Mouse (Mus musculus) bone marrow macrophage, adult 2 months (primary cell): Measurements from ENCODE around the gene Cdh22. TPM values are rescaled to one million over a fixed set of nuclear protein-coding genes. Genes with fewer than 3 reads are reported as not detected.

ENCODE experiments used
- H3K27ac ChIP-seq: 2 replicates; pipeline ENCODE4 v1.5.1; 2012; ENCODE audit warnings: low read depth, low read length; ENCODE audit not compliant: insufficient read depth
- H3K4me1 ChIP-seq: 2 replicates; pipeline ENCODE4 v1.6.1; 2012; ENCODE audit warnings: low read length; ENCODE audit not compliant: control insufficient read depth, insufficient read depth
- H3K4me3 ChIP-seq: 2 replicates; pipeline ENCODE4 v1.5.1; 2012; ENCODE audit warnings: mild to moderate bottlenecking, low read length, moderate library complexity; ENCODE audit not compliant: insufficient read depth
- CTCF ChIP-seq: IDR thresholded peaks from 2 replicates; pipeline ENCODE4 v1.5.1; 2012; ENCODE audit warnings: low read depth, mild to moderate bottlenecking, low read length, moderate library complexity
- POLR2A ChIP-seq: IDR thresholded peaks from 2 replicates; pipeline ENCODE4 v1.6.1; 2012; ENCODE audit warnings: mild to moderate bottlenecking, low read depth, low read length, borderline replicate concordance
- polyA plus RNA-seq: library from polyadenylated mRNA; stranded (reverse); fragments of >200 nt; gene quantifications from 2 replicates; pipeline ENCODE4 v1.2.4, GENCODE M21; 2012; ENCODE audit not compliant: missing spikeins, insufficient read depth, insufficient read length

Gene Cdh22
- polyA plus RNA-seq, 1 experiment, result not detected

DNA sequence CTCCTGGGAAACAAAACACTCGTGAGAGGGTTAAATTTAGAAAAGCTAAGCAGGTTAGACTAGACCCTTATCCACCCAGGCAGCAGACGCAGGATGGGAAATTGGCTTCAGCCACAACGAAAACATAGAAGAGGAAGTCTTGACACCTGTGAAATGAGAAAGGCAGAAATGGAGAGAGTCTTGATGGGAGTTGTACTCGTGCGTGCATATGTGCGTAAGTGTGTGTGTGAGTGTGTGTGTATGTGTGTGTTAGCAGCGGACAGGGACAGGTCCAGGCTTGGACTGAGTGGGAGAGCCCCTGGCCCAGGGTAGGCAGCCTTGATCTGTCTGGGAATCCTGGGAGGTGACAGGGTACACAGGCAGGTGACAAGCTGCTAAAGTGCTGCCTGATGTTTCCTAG is 36.2 kb upstream of the Cdh22 start:
- H3K4me1 ChIP-seq, result no peaks in the 10 kb centered on the region
- H3K27ac ChIP-seq, result no peak overlapping the region
- H3K4me3 ChIP-seq, result no peak overlapping the region
- no peak for TF ChIP-seq POLR2A
- no peak for TF ChIP-seq CTCF

DNA sequence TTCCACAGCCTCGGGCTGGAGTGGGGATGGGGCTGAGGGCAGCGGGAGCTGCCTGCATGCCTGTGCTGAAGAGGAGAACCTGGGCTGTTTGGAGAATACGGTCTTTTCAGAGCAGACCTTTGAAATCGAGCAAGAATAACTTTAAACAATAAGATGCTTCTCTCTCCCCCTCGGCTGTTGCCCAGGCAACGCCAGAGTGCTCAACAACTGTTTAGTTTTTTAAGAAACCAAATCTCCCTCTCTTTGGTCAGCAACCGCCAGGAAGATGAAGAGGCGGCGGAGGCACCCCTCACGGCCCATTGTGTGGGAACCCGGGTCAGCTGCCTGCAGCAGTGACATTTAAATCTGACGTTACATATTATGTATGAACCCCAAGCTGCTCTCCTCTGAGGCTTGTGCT is 32.1 kb upstream of the Cdh22 start:
- H3K27ac ChIP-seq, result no peak overlapping the region
- no peak overlapping the region for H3K4me3 ChIP-seq
- no peak for TF ChIP-seq POLR2A
- no peak for TF ChIP-seq CTCF
- no peaks in the 10 kb centered on the region for H3K4me1 ChIP-seq

DNA sequence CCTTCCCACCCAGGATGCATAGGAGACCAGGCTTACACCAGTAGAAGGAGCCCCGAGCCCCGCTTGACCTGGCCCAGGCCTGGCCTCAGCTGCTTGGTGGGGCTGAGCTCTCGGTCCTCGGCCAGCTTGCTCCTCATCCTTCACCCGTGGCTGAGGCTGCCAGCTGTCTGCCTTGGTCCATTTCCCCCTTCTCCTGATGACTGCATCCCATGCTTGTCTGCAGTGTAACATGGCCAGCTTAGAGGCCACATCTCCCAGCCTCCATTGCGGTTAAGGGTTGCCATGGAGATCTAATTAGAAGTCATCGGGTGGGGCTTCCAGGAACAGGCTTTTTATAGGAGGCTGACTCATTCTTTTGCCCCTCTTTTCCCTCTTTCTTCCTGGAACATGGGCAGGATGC is 29.2 kb upstream of the Cdh22 start:
- Histone ChIP-seq H3K4me3 (no peak overlapping the region), H3K4me1 (no peaks in the 10 kb centered on the region), H3K27ac (no peak overlapping the region)
- TF ChIP-seq POLR2A (no peak), CTCF (no peak)

DNA sequence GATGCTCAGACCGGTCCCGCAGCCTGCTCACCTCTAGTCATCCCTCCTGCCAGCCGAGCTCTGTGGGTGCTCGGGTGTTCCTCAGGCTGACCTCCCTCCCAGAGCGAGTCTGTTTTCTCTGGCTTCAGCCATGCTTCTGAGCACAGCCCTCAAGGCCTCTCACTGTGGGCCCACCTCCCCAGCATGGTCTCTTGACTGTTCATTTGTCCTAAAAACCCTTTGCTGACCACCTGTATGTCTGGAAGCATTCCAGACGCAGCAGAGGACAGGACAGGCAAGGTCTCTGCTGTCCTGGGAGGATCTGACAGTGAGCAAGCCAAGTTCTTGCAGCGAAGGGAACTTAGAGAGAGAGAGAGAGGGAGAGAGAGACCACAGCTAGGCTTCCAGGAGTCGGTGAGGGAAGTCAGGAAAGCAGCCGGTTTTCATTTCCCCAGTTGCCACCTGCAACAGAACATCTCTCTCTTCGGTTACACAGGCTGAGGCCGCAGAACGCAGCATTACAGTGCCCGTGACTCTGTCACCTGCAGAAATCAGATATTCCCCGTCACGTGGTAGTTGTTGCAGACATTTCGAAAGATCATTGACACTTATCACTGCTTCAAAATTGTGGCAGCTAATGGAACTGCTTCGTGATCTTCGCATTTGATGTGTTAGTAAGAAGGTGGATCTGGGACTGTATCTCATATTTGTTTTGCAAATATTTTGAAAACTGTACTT is 27.8 kb upstream of the Cdh22 start:
- no peaks in the 10 kb centered on the region for H3K4me1 ChIP-seq
- no peak for TF ChIP-seq POLR2A
- TF ChIP-seq CTCF, result no peak
- H3K27ac ChIP-seq, result no peak overlapping the region
- no peak overlapping the region for H3K4me3 ChIP-seq

DNA sequence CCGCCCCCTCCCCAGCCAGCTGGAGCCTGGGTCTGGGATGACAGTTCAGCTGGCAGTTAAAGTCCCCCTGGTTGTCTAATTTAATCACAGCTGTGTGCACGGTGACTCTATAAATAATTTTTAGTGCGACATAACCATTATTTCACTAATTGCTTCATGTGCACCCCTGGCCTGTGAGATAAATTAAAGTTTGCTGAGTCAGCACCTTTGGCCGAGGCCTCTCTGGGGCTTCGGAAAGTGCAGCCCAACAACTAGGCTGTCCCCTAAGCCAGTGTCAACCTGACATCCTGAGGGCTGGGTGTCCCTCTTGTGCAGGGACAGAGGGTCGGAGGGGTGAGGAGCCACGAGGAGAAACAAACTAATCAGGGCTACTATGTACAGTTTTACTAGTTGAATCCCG is 25.2 kb upstream of the Cdh22 start:
- Histone ChIP-seq H3K4me1 (no peaks in the 10 kb centered on the region), H3K4me3 (no peak overlapping the region), H3K27ac (no peak overlapping the region)
- TF ChIP-seq POLR2A, result no peak
- no peak for TF ChIP-seq CTCF

DNA sequence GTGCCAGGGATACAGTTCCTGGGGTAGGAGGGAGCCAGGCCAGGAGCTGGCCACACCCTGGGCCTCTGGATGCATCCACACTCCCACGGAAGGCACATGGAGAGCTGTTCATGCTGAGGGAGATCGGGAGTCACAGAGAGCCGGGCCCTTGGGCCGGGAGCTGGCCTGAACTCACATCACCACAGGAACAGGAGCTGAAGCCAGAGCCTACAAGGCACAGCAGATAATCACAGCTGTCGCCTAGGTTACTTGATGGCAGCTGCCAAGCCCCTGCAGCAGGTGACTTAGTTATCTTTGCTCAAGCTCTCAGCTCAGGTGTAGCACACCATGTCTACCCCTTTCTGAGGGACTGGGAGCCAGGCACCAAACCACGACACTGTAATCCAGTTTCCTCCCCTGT is 23.7 kb upstream of the Cdh22 start:
- TF ChIP-seq POLR2A, result no peak
- no peak for TF ChIP-seq CTCF
- H3K4me3 ChIP-seq, result no peak overlapping the region
- H3K4me1 ChIP-seq, result no peaks in the 10 kb centered on the region
- no peak overlapping the region for H3K27ac ChIP-seq

DNA sequence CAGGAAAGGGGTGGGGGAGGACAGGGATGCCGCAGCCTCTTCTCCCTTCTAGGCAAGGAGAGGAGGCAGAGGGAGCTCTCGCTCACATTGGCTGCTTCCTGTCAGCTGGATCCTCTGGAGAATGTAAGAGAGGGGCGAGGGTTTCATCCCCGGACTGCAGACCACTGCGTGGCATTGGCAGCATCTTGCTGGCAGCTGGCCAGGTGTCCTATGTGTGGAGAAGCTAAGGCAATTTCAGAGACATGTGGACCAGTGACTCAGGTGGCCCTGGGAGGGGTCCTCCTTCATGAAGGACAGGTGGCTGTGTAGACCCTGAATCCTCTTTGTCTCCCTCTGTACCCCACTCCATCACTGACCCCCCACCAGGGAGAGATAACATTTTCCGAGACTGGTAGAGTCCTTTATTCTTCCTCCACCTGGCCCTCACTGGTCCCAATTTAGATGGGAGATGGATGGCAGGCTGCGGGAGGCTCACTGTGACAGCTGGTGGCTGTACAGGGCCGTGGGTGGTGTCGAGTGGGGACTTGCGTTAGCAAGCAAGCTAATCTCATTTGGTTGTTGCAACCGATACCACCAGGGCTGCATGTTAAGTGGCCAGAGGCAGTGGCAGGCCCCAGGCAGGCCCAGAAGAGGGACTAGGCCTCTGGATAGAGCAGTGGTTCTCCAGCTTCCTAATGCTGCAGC is 22.6 kb upstream of the Cdh22 start:
- H3K4me3 ChIP-seq, result no peak overlapping the region

DNA sequence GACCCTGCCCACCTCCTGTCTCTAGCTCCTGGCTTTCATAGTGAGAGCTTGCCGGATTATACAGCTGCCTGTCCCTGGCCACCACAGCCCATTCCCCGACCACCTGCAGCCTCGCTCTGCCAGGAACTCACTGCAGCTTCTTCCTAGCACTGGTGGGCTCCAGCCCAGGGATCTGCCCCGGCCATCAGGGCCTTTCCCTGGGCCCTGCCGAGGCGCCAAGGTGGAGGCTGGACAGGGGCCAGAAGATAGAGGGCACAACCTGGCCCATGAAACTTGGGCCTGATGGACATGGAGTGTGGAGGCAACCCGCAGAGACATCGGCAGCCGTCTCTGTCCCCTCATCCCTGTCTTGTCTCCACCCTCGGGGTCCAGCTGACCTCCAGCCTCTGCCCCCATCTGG is 21.6 kb upstream of the Cdh22 start:
- no peak overlapping the region for H3K4me3 ChIP-seq
- H3K4me1 ChIP-seq, result no peaks in the 10 kb centered on the region
- no peak for TF ChIP-seq POLR2A
- no peak for TF ChIP-seq CTCF
- H3K27ac ChIP-seq, result no peak overlapping the region

More for the DNA sequence above, 22.6 kb upstream of the Cdh22 start:
- TF ChIP-seq CTCF, result no peak
- no peak for TF ChIP-seq POLR2A
- H3K27ac ChIP-seq, result no peak overlapping the region
- no peaks in the 10 kb centered on the region for H3K4me1 ChIP-seq

DNA sequence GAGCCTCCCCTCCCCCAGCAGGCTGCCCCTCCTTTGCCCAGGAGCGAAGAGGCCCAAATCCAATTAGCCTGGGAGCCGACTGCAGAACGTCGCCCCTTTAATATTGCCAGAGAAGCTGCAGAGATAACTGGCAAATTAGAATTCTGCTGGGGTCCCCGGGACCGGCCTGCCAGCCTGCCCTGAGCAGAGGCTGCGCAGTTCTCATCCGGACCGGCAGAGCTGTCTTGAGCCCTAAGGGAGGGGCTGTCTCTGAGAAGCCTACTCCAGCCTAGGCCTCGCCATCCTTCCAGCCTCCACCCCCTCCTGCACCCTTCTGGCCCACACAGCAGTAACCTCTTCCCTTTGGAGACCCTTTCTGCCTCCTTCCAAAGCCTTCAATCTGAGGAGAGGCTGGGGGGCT is 19.2 kb upstream of the Cdh22 start:
- H3K4me3 ChIP-seq, result no peak overlapping the region
- no peak overlapping the region for H3K27ac ChIP-seq
- 0 out of 2 replicates have a peak, but pooled peaks cover 4% of the 10 kb centered on the region for H3K4me1 ChIP-seq
- TF ChIP-seq CTCF (no peak), POLR2A (no peak)

DNA sequence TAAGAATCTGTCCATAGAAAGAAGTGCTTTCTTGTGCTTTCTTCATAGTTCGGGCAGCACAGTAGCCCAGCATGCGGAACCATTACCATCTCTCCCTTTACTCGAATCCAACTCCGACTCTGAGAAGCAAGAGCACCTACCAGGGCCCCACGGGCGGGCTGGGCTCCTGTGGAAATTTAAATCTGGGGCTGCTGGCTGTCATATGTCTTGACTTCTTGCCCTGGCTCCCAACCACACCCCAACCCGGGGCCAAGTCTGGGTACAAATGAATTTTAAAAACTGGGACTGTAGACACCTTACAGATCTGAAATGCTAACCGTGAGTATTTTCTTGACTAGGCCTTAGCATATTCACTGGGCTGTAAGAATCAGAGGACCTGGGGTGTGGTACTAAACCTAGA is 18.6 kb upstream of the Cdh22 start:
- 0 out of 2 replicates have a peak, but pooled peaks cover 4% of the 10 kb centered on the region for H3K4me1 ChIP-seq
- H3K4me3 ChIP-seq, result no peak overlapping the region
- no peak overlapping the region for H3K27ac ChIP-seq
- TF ChIP-seq POLR2A (no peak), CTCF (no peak)
